Mouse (Mus musculus) liver, postnatal 0 days (tissue): ENCODE measurements around the gene Ncoa1. TPM values are rescaled to one million over a fixed set of nuclear protein-coding genes. Genes with fewer than 3 reads are reported as not detected.

Source experiments
- ATAC-seq: fragments of 200-750 bp; cut with Nextera tagmentation; 2 replicates; pipeline ENCODE4 v1.8.0; 2017; ENCODE audit warnings: mild to moderate bottlenecking, moderate library complexity
- DNase-seq: peaks from one replicate; pipeline ENCODE4 v3.0.0-alpha.2; 2016
- H3K27ac ChIP-seq: fragments of 300-500 bp; sonication (generic); 2 replicates; pipeline ENCODE4 v1.5.1; 2014; ENCODE audit warnings: antibody characterized with exemption, moderate library complexity, mild to moderate bottlenecking, low read depth
- H3K27me3 ChIP-seq: fragments of 300-500 bp; sonication (generic); 2 replicates; pipeline ENCODE4 v1.6.1; 2014; ENCODE audit warnings: low read length, control low read depth, mixed read lengths; ENCODE audit not compliant: insufficient read depth
- H3K36me3 ChIP-seq: fragments of 300-500 bp; sonication (generic); replicated peaks from 2 replicates; pipeline ENCODE4 v1.6.1; 2014; ENCODE audit warnings: mild to moderate bottlenecking, control low read depth, low read length, moderate library complexity, mixed read lengths; ENCODE audit not compliant: insufficient read depth
- H3K4me1 ChIP-seq: fragments of 300-500 bp; sonication (generic); 2 replicates; pipeline ENCODE4 v1.6.1; 2014; ENCODE audit warnings: antibody characterized with exemption, mild to moderate bottlenecking, control low read depth; ENCODE audit not compliant: insufficient read depth
- H3K4me2 ChIP-seq: fragments of 300-500 bp; sonication (generic); 2 replicates; pipeline ENCODE4 v1.6.1; 2014; ENCODE audit warnings: low read depth, mild to moderate bottlenecking, low read length, moderate library complexity, mixed read lengths
- H3K4me3 ChIP-seq: fragments of 300-500 bp; sonication (generic); 2 replicates; pipeline ENCODE4 v1.5.1; 2014; ENCODE audit warnings: low read depth, low read length
- H3K9ac ChIP-seq: fragments of 300-500 bp; sonication (generic); replicated peaks from 2 replicates; pipeline ENCODE4 v1.6.1; 2014; ENCODE audit warnings: mild to moderate bottlenecking, moderate library complexity
- H3K9me3 ChIP-seq: fragments of 300-500 bp; sonication (generic); 2 replicates; pipeline ENCODE4 v1.6.1; 2016; ENCODE audit warnings: mild to moderate bottlenecking, control low read depth, low read length, mixed read lengths
- CTCF ChIP-seq: sonication (generic); IDR thresholded peaks from 2 replicates; pipeline ENCODE4 v1.5.1; 2016; ENCODE audit warnings: antibody characterized with exemption, low read depth
- EP300 ChIP-seq: IDR thresholded peaks from 2 replicates; pipeline ENCODE4 v1.6.1; 2016; ENCODE audit warnings: antibody characterized with exemption, low read depth, mild to moderate bottlenecking
- WGBS: fragments of 180-500 bp; shearing (Covaris S2); extraction: QIAGEN DNeasy Blood & Tissue Kit; methylation state at CpG from one replicate; pipeline ENCODE4 v1.1.7; 2014; ENCODE audit not compliant: insufficient replicate concordance; 5-methylcytosine and 5-hydroxymethylcytosine counted together
- polyA plus RNA-seq: library from polyadenylated mRNA; unstranded; fragments of >200 nt; fragmentation: Nextera tagmentation; extraction: Ambion mirVana; gene quantifications from 2 replicates; pipeline ENCODE4 v1.2.1, GENCODE M21; 2015

Gene Ncoa1
- polyA plus RNA-seq, 1 experiment from 2014 or later = 2.2 TPM

- H3K9me3 ChIP-seq = no peaks in the 10 kb centered on the region
- no peak overlapping the region for H3K27ac ChIP-seq
- ATAC-seq (no peak), DNase-seq (no peak)
- 89% methylated on average over 4 of the region's 4 CpGs for WGBS
- no peaks in the 10 kb centered on the region for H3K36me3 ChIP-seq
- H3K27me3 ChIP-seq = no peaks in the 10 kb centered on the region
- TF ChIP-seq CTCF (no peak), EP300 (no peak)
- H3K4me3 ChIP-seq = no peak overlapping the region
- no peaks in the 10 kb centered on the region for H3K4me1 ChIP-seq
- H3K4me2 ChIP-seq = no peak overlapping the region
- H3K9ac ChIP-seq = no peak overlapping the region
Measured at GRCm38 (mm10) chr12:4500516-4500915, 23.5 kb upstream of the Ncoa1 start.

GRCm38 (mm10) chr12:4499651-4500175, 22.7 kb upstream of the Ncoa1 start:
- TF ChIP-seq CTCF (no peak), EP300 (no peak)
- Histone ChIP-seq H3K36me3 (no peaks in the 10 kb centered on the region), H3K9me3 (no peaks in the 10 kb centered on the region), H3K4me2 (no peak overlapping the region), H3K27me3 (no peaks in the 10 kb centered on the region), H3K4me3 (no peak overlapping the region), H3K4me1 (no peaks in the 10 kb centered on the region), H3K27ac (no peak overlapping the region), H3K9ac (no peak overlapping the region)
- no peak for ATAC-seq
- WGBS = 70% methylated on average over 3 of the region's 3 CpGs
- no peak for DNase-seq

- H3K4me1 ChIP-seq = no peaks in the 10 kb centered on the region
- no peak overlapping the region for H3K4me3 ChIP-seq
- no peak overlapping the region for H3K9ac ChIP-seq
- WGBS = 64% methylated on average over 6 of the region's 6 CpGs
- peak; percentile 37 for DNase-seq
- H3K27me3 ChIP-seq = no peaks in the 10 kb centered on the region
- H3K4me2 ChIP-seq = no peak overlapping the region
- TF ChIP-seq EP300 (peak; percentile 73), CTCF (no peak)
- H3K36me3 ChIP-seq = no peaks in the 10 kb centered on the region
- ATAC-seq = peak; percentile 45
- no peak overlapping the region for H3K27ac ChIP-seq
- H3K9me3 ChIP-seq = no peaks in the 10 kb centered on the region
Measured at GRCm38 (mm10) chr12:4488411-4488810, 11.4 kb upstream of the Ncoa1 start.

- DNase-seq (no peak), ATAC-seq (no peak)
- 78% methylated on average over 4 of the region's 4 CpGs for WGBS
- Histone ChIP-seq H3K9ac (no peak overlapping the region), H3K4me1 (no peaks in the 10 kb centered on the region), H3K27me3 (no peaks in the 10 kb centered on the region), H3K9me3 (no peaks in the 10 kb centered on the region), H3K4me2 (no peak overlapping the region), H3K27ac (no peak overlapping the region), H3K4me3 (no peak overlapping the region), H3K36me3 (no peaks in the 10 kb centered on the region)
- TF ChIP-seq EP300 (no peak), CTCF (no peak)
Measured at GRCm38 (mm10) chr12:4483386-4483785, 6.4 kb upstream of the Ncoa1 start.

- Histone ChIP-seq H3K36me3 (no peaks in the 10 kb centered on the region), H3K27me3 (no peaks in the 10 kb centered on the region), H3K4me2 (no peak overlapping the region), H3K4me3 (no peak overlapping the region), H3K4me1 (peaks cover 2% of the 10 kb centered on the region; the same call in 1 of the 2 replicates), H3K27ac (no peak overlapping the region), H3K9me3 (no peaks in the 10 kb centered on the region), H3K9ac (no peak overlapping the region)
- no peak for ATAC-seq
- TF ChIP-seq CTCF (no peak), EP300 (no peak)
- no peak for DNase-seq
- WGBS = 74% methylated on average over 5 of the region's 5 CpGs
Measured at GRCm38 (mm10) chr12:4481687-4482086, 4.7 kb upstream of the Ncoa1 start.

- no peaks in the 10 kb centered on the region for H3K9me3 ChIP-seq
- 83% methylated on average over 4 of the region's 4 CpGs for WGBS
- H3K4me2 ChIP-seq = no peak overlapping the region
- no peak overlapping the region for H3K4me3 ChIP-seq
- no peaks in the 10 kb centered on the region for H3K36me3 ChIP-seq
- peaks cover 11% of the 10 kb centered on the region for H3K4me1 ChIP-seq
- H3K27ac ChIP-seq = no peak overlapping the region
- H3K9ac ChIP-seq = no peak overlapping the region
- no peak for TF ChIP-seq CTCF
- TF ChIP-seq EP300 = no peak
- ATAC-seq (no peak), DNase-seq (no peak)
- peaks cover 6% of the 10 kb centered on the region; the same call in 1 of the 2 replicates for H3K27me3 ChIP-seq
Measured at GRCm38 (mm10) chr12:4480250-4480649, 3.3 kb upstream of the Ncoa1 start.
